Mouse (Mus musculus) skeletal muscle tissue, postnatal 0 days (tissue): ENCODE data around the gene Emg1. TPM values are rescaled to one million over a fixed set of nuclear protein-coding genes. Genes with fewer than 3 reads are reported as not detected.

Source experiments
- microRNA counts: library from miRNA; unstranded; fragments of <30 nt; microRNA quantifications from one replicate; lab custom pipeline; 2015
- microRNA-seq, 2 experiments: library from miRNA; unstranded; fragments of <30 nt; microRNA quantifications; one replicate each; pipeline ENCODE4; 2016
- polyA plus RNA-seq: library from polyadenylated mRNA; unstranded; fragments of >200 nt; fragmentation: Nextera tagmentation; extraction: Ambion mirVana; gene quantifications from 2 replicates; pipeline ENCODE4 v1.2.1, GENCODE M21; 2015

Emg1 gene
- polyA plus RNA-seq: 114 and 121 TPM in 2 replicates

DNA sequence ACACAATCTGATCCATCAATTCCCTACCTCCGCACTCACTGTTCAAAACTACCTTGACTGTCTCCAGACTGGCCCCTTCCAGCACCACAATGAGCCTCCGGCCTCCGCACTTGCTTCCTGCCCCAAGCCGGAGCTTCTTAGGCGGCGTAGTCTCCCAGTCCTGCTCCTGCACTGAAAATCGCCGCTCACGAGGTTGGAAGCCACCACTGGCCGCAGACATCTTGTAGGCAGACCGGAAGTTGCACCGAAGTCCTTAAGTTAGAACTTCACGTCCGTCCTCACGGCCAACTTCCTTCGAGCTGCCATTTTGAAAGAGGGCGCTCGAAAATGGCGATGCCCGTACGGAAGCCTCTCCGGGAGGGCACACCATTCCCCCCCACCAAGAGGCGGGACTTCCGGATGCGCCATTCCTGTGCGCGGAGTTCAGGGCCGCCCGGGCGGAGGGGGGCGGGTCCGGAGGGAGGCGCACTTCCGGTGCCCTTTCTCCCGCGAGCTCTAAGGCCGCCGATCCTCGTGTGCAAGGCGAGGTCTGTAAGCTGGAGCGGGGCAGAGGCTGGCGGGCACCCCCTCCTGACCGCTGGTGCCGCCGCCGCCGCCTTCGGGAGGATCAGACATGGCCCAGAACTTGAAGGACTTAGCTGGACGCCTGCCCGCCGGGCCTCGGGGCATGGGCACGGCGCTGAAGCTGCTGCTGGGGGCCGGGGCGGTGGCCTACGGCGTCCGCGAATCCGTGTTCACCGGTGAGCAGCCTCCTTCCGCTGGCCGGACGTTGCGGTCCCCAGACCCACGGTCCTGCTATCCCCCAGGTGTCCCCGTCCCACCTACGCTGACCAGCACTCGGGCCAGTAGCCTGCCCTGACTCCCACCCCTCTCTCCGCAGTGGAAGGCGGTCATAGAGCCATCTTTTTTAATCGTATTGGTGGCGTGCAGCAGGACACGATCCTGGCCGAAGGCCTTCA lies at the start of gene Emg1, which contains the start of gene Phb2:
Gene Emg1 (minus strand): TSS at position 355 of the 959 bp plus-strand sequence.
Gene Phb2 (plus strand): TSS at position 513 of the 959 bp plus-strand sequence.

DNA sequence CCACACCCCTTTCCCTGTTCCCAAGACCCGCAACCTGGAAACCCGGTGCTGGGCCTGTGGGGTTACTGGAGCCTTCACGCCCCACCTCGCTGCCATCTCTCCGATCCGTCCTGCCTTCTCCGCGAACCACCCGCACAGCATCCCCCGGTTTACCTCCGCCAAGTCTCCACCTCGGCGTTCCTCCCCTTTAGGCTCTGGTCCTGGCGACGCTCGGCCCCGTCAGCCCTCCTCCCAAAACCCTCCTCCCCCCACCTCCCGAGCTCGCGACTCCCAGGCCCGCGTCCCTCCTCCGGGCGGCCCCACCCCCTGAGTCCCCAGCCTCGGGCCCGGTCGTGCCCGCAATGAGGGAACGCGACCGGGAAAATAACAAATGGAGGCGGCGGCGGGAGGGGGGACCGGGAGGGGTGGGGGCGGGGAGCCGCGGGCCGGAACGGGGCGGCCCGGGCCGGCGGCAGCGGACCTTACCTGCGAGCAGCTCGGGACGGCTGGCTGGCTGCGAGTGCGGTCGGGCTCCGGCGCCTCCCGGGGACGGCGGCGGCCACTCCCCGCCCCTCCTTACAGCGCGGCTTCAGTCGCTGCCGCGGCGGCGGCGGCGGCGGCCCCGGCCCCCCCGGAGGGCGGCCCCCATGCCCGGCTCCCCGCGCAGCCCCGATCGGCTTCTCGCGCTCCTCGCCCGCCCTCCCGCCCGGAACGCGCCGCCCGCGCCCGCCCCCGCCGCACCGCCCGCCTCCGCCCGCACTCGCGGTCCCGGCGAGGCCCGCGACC lies 44.0 kb upstream of the Emg1 start, which contains the start of the genes Gm45234 and Atn1:
Gene Gm45234 (minus strand): TSS at position 191 of the 765 bp plus-strand sequence.
Gene Atn1 (minus strand): TSS at position 694 of the 765 bp plus-strand sequence.

DNA sequence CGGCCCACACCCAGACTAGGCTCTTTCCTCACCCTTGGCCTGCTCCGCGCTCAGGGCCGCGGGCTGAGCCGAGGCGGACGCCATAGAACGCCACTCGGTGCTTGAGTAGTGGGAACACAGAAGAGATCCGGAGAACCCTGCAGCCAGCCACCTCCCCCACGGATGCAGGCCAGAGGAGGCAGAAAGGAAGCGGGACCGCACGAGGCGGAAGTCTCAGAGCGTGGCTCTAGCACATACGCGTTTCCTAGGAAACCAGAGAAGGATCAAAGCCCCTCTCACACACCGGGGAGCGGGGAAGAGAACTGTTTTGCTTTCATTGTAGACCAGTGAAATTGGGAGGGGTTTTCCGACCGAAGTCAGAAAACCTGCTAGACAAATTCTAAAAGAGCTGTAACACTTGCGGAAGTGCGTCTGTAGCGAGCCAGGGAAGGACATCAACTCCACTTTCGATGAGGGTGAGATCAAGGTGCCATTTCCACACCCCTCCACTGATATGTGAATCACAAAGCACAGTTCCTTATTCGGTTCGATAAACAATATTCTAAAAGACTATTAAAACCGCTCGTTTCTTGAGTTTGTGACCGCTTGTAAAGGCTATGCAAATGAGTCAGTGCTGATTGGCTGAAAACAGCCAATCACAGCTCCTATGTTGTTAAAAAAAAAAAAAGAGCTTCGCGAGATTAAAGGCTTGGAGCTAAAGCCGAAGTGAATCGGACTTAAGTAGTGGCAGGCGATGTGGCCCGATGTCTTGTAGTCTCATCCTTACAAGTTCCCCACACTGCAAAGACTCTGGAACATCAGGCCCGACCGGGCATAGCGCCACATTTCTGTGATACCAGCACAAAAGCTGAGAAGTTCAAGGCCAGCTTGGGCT lies 29.1 kb upstream of the Emg1 start, which contains the start of gene Grcc10:
Gene Grcc10 (minus strand): TSS at position 487 of the 874 bp plus-strand sequence.

DNA sequence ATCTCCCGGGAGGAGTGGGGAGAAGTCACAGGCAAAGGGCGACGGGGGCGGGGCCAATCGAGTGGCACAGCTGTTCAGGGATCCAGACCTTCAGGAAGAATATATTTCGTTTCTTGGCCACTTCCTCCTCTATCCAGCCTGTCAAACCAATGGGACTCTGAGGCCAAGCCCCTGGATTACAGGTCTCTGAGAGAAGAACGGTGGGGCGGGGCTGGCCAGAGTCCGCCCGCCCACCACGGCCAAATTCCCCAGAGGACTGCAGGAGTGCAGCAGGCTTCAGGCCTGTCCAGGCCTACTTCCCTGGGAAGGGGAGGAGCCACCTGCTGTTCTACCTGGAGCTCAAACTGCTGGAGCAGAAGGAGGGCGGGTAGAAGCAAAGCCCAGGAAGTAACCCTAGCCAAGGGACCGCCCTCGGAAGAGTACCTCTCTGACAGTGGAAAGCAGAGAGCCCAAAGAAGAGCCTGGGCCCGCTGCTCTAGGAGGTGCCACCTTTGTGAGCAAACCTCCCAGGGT lies 26.6 kb upstream of the Emg1 start, which contains the start of gene Ptpn6:
Gene Ptpn6 (minus strand): TSS at position 204 of the 513 bp plus-strand sequence.

DNA sequence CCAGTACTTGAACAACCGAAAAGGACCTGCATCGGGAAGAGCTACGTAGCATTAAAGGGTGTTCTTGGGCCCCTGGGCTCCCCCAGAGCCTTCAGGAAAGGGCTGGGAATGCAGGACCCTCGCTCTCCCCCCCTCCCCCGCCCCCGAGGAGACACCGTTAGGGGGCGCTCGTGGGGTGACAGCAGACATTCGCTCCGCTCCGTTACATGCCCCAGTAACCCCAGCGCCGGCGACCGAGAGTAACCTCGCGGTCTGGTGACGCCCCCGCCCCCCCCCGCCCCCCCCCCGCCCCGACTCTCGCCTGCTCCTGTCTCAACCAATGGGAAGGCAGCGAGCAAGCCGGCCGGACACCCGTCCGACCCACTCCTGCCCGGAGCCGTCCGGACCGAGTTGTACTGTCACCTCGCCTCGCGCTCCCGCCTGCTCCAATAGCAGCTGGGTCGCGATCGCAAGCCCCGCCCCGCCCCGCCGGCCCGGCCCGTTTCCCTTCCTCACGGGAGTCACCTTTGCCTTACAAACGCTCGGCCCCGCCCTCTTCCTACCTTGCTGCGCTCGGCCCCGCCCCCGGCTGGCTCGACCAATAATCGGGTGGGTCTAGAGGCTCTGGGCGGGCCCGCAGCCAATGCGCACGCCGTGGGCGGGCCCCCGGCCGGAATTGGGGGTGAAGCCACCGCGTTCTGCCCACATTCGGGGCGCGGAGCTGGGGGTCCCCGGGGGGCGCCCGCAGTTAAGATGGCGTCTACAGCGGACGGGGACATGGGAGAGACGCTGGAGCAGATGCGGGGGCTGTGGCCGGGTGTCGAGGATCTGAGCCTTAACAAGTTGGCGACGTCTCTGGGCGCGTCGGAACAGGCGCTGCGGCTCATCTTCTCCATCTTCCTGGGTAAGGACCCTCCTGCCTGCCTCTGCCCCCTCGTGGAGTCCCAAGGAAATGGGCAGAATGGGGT lies 49.2 kb downstream of the Emg1 start, which contains the start of gene Lpcat3:
Gene Lpcat3 (plus strand): TSS at position 551 of the 947 bp plus-strand sequence.

MicroRNAs encoded within 50 kb of the gene (microRNA counts, 519-probe panel; counts per million panel counts)
- microRNA mmu-miR-141 (lab: Ali Mortazavi, UCI) (296 counts per million, percentile 58 among the panel's probes with 10 or more counts), microRNA mmu-miR-200c (lab: Ali Mortazavi, UCI) (296 counts per million, percentile 58 among the panel's probes with 10 or more counts)

Small RNA genes lying within 50 kb of the gene (microRNA-seq; reads per million reads assigned to microRNA genes)
- gene Mir141: 1.9 to 3.3 reads per million in 2 experiments
- gene Mir200c: 13.3 to 13.8 reads per million in 2 experiments

Other genes with a start within 250 kb of the Emg1 start
- 1.3 and 5.7 TPM in 2 replicates for gene Clstn3, start 247.4 kb downstream of the Emg1 start, polyA plus RNA-seq
- 0.90 and 1.4 TPM in 2 replicates for gene C1rl, start 219.1 kb downstream of the Emg1 start, polyA plus RNA-seq
- 11.6 and 13.0 TPM in 2 replicates for gene C1ra, start 199.8 kb downstream of the Emg1 start, polyA plus RNA-seq
- 23.2 and 25.6 TPM in 2 replicates for gene C1s1, start 169.8 kb downstream of the Emg1 start, polyA plus RNA-seq
- not detected in 2 replicates for gene C1rb, start 141.9 kb downstream of the Emg1 start, polyA plus RNA-seq
- gene C1s2, start 76.1 kb downstream of the Emg1 start, polyA plus RNA-seq: 0.12 TPM in 1 of 2 replicates, not detected in the other
- 70.4 and 70.6 TPM in 2 replicates for gene Lpcat3, start 49.2 kb downstream of the Emg1 start, polyA plus RNA-seq
- 334 and 346 TPM in 2 replicates for gene Phb2, start 158 bp upstream of the Emg1 start, polyA plus RNA-seq
- 6.7 and 11.0 TPM in 2 replicates for gene Ptpn6, start 26.5 kb upstream of the Emg1 start, polyA plus RNA-seq
- gene Grcc10, start 29.2 kb upstream of the Emg1 start, polyA plus RNA-seq: 290 and 323 TPM in 2 replicates
- not detected in 2 replicates for gene Gm45234, start 43.8 kb upstream of the Emg1 start, polyA plus RNA-seq
- 6.9 TPM in 2 replicates for gene Atn1, start 44.3 kb upstream of the Emg1 start, polyA plus RNA-seq
- gene Eno2, start 57.5 kb upstream of the Emg1 start, polyA plus RNA-seq: 2.5 and 3.6 TPM in 2 replicates
- 0.21 TPM in 1 of 2 replicates, not detected in the other for gene Lrrc23, start 67.5 kb upstream of the Emg1 start, polyA plus RNA-seq
- 18.9 and 21.0 TPM in 2 replicates for gene Spsb2, start 96.5 kb upstream of the Emg1 start, polyA plus RNA-seq
- gene Tpi1, start 102.1 kb upstream of the Emg1 start, polyA plus RNA-seq: 2,607 and 2,784 TPM in 2 replicates
- gene Usp5, start 117.3 kb upstream of the Emg1 start, polyA plus RNA-seq: 54.6 and 59.3 TPM in 2 replicates
- gene Cdca3, start 117.4 kb upstream of the Emg1 start, polyA plus RNA-seq: 38.3 and 39.3 TPM in 2 replicates
- gene Gnb3, start 128.1 kb upstream of the Emg1 start, polyA plus RNA-seq: 5.0 and 6.0 TPM in 2 replicates
- 13.6 and 16.0 TPM in 2 replicates for gene P3h3, start 145.6 kb upstream of the Emg1 start, polyA plus RNA-seq
- 0.35 and 0.68 TPM in 2 replicates for gene Gpr162, start 151.8 kb upstream of the Emg1 start, polyA plus RNA-seq
- gene Cd4, start 176.0 kb upstream of the Emg1 start, polyA plus RNA-seq: 0.40 and 0.52 TPM in 2 replicates
- gene Lag3, start 199.5 kb upstream of the Emg1 start, polyA plus RNA-seq: 0.87 and 1.0 TPM in 2 replicates
- gene Ptms, start 207.9 kb upstream of the Emg1 start, polyA plus RNA-seq: 182 and 227 TPM in 2 replicates
- 275 and 312 TPM in 2 replicates for gene Mlf2, start 219.2 kb upstream of the Emg1 start, polyA plus RNA-seq